Mouse (Mus musculus): ENCODE data around the gene BC005537. TPM values are rescaled to one million over a fixed set of nuclear protein-coding genes. Genes with fewer than 3 reads are reported as not detected.
"Not testable (repeated sequence)": the region's sequence is repeated elsewhere in the genome, so short reads cannot be mapped to it uniquely, and the experiment has no call there.

BC005537 gene
- polyA plus RNA-seq, 1 experiment = 115 TPM

DNA sequence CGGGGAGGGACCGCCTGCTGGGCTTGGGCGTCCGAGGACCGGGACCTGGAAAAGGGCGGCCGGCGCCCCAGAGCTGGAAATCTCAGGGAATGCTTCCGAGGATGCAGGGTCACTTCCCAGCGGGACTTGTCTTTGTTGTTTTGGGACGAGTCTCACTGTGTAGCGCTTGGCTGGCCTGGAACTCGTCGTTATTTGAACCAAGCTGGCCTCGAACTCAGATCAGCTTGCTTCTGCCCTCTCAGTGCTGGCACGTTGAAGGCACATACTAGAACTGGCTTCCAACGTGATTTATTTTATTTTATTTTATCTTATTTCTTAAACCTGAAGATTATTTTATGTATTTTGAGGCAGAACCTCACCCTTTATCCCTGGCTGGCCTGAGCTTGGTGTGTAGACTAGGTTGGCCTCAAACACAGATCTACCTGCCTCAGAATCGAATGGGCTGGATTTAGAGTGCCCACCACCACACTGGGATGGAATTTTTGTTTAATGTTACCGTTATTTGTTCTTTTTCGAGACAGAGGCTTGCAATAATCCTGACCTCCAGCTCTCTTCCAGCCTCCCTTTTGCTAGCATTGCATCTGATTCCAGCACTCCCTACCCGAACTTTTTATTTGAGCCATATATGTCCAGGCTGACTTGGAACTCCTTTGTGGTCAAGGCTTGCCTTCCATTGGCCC lies 30.8 kb downstream of the BC005537 start:
- TF ChIP-seq POLR2A (IDR thresholded peaks at IDR 0.05; ENCODE audit: extremely low read depth, insufficient read depth, low read length) (no peak), CTCF (IDR thresholded peaks at IDR 0.05; ENCODE audit: extremely low read depth, insufficient read depth, low read length) (no peak)
- Histone ChIP-seq H3K4me3 (ENCODE audit: insufficient read depth, low read length) (peak overlapping the region; percentile 77), H3K4me1 (ENCODE audit: control insufficient read depth, insufficient read depth, low read length) (no peaks in the 10 kb centered on the region; the same call in 1 of the 2 replicates), H3K27ac (ENCODE audit: insufficient read depth, low read length) (no peak overlapping the region)

DNA sequence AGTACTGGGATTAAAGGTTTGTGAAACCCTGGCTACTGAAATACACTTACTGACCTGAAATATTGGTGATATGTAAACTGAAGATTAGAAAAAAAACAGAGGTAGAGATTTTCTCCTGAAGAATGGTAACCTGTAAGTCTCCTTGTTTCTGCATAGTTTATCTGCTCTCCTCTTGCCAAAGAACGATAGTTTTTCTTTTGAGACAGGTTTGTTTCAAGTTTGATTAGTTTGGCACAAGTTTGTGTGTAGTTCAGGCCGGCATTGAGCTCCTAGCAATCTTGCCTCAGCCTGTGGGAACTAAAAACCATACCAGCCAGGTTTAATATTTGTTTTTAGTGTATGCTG lies 31.3 kb downstream of the BC005537 start:
- Histone ChIP-seq H3K4me1 (ENCODE audit: control insufficient read depth, insufficient read depth, low read length) (no peaks in the 10 kb centered on the region; the same call in 1 of the 2 replicates), H3K4me3 (ENCODE audit: insufficient read depth, low read length) (peak overlapping the region; percentile 77; the same call in 1 of the 2 replicates), H3K27ac (ENCODE audit: insufficient read depth, low read length) (no peak overlapping the region)
- TF ChIP-seq CTCF (IDR thresholded peaks at IDR 0.05; ENCODE audit: extremely low read depth, insufficient read depth, low read length) (no peak), POLR2A (IDR thresholded peaks at IDR 0.05; ENCODE audit: extremely low read depth, insufficient read depth, low read length) (no peak)

- H3K4me1 ChIP-seq (ENCODE audit: control insufficient read depth, insufficient read depth, low read length); H3K4me3 ChIP-seq (ENCODE audit: insufficient read depth, low read length); H3K27ac ChIP-seq (ENCODE audit: insufficient read depth, low read length): not testable (repeated sequence)
Observed at GRCm38 (mm10) chr13:24837765-24838164, 36.3 kb downstream of the BC005537 start.

GRCm38 (mm10) chr13:24839831-24840230 lies 38.4 kb downstream of the BC005537 start:
- H3K4me3 ChIP-seq (ENCODE audit: insufficient read depth, low read length) = no peak overlapping the region
- no peak for TF ChIP-seq CTCF (IDR thresholded peaks at IDR 0.05; ENCODE audit: extremely low read depth, insufficient read depth, low read length)
- no peak for TF ChIP-seq POLR2A (IDR thresholded peaks at IDR 0.05; ENCODE audit: extremely low read depth, insufficient read depth, low read length)
- H3K27ac ChIP-seq (ENCODE audit: insufficient read depth, low read length) = no peak overlapping the region
- no peaks in the 10 kb centered on the region for H3K4me1 ChIP-seq (ENCODE audit: control insufficient read depth, insufficient read depth, low read length)

DNA sequence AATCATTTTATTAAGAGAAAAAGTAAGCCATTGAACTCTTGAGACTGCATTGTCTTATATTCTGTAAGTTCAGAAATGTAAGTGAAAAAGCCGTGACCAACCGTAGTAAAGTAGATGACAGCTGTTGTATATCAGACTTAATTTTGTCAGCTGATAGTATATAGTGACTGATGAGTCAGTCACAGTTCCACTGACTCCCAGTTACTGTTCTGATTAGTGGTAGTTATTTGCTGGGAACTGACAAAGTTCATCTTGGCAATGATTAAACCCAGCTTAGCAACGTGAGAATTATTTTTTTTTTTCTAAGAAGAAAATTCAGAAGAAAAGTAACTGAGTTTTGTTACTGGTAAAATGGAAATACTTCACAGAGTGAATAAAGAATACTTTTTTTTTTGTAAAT lies 40.2 kb downstream of the BC005537 start:
- no peak overlapping the region for H3K27ac ChIP-seq (ENCODE audit: insufficient read depth, low read length)
- no peak for TF ChIP-seq POLR2A (IDR thresholded peaks at IDR 0.05; ENCODE audit: extremely low read depth, insufficient read depth, low read length)
- TF ChIP-seq CTCF (IDR thresholded peaks at IDR 0.05; ENCODE audit: extremely low read depth, insufficient read depth, low read length) = no peak
- H3K4me3 ChIP-seq (ENCODE audit: insufficient read depth, low read length) = no peak overlapping the region

GRCm38 (mm10) chr13:24844983-24845955 lies 43.8 kb downstream of the BC005537 start, which contains the start of gene D130043K22Rik:
Gene D130043K22Rik (plus strand): TSS chr13:24845135.
- Histone ChIP-seq H3K27ac (ENCODE audit: insufficient read depth, low read length) (0 out of 2 replicates have a peak within 1 kb of the TSS, but pooled peaks have one; percentile 38), H3K4me1 (ENCODE audit: control insufficient read depth, insufficient read depth, low read length) (no peaks in the 10 kb centered on the region), H3K4me3 (ENCODE audit: insufficient read depth, low read length) (peak within 1 kb of the TSS; percentile 62)
- TF ChIP-seq POLR2A (IDR thresholded peaks at IDR 0.05; ENCODE audit: extremely low read depth, insufficient read depth, low read length) (peak; percentile 76; the same call in 1 of the 2 replicates), CTCF (IDR thresholded peaks at IDR 0.05; ENCODE audit: extremely low read depth, insufficient read depth, low read length) (no peak)

More for the DNA sequence above, 40.2 kb downstream of the BC005537 start:
- no peaks in the 10 kb centered on the region for H3K4me1 ChIP-seq (ENCODE audit: control insufficient read depth, insufficient read depth, low read length)

GRCm38 (mm10) chr13:24849318-24849717 lies 47.9 kb downstream of the BC005537 start:
- Histone ChIP-seq H3K27ac (ENCODE audit: insufficient read depth, low read length) (no peak overlapping the region), H3K4me3 (ENCODE audit: insufficient read depth, low read length) (no peak overlapping the region), H3K4me1 (ENCODE audit: control insufficient read depth, insufficient read depth, low read length) (no peaks in the 10 kb centered on the region)
- TF ChIP-seq POLR2A (IDR thresholded peaks at IDR 0.05; ENCODE audit: extremely low read depth, insufficient read depth, low read length) (no peak), CTCF (IDR thresholded peaks at IDR 0.05; ENCODE audit: extremely low read depth, insufficient read depth, low read length) (no peak)

- Histone ChIP-seq H3K4me1 (ENCODE audit: control insufficient read depth, insufficient read depth, low read length) (no peaks in the 10 kb centered on the region), H3K4me3 (ENCODE audit: insufficient read depth, low read length) (no peak overlapping the region), H3K27ac (ENCODE audit: insufficient read depth, low read length) (no peak overlapping the region)
- TF ChIP-seq POLR2A (IDR thresholded peaks at IDR 0.05; ENCODE audit: extremely low read depth, insufficient read depth, low read length) = no peak
- no peak for TF ChIP-seq CTCF (IDR thresholded peaks at IDR 0.05; ENCODE audit: extremely low read depth, insufficient read depth, low read length)
Observed at GRCm38 (mm10) chr13:24851989-24852388, 50.5 kb downstream of the BC005537 start.

DNA sequence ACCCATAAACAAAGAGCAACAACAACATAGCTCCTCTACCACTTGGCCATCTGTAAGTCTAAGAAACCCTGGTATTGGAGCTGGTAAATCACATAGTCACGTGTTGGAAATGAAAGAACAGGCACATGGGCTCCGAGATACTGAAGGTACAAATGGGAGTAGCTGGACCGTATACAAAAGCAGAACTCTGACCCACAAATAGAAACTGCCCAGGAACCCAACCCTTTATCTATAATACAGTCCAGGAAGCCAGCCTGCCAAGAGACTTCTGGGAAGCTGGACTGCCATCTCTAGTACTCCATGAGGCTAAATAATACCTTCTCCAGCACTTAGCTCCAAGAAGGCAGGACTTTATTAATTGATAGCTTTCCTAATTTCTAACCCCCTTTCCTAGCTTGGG lies 51.1 kb downstream of the BC005537 start:
- Histone ChIP-seq H3K27ac (ENCODE audit: insufficient read depth, low read length) (no peak overlapping the region), H3K4me1 (ENCODE audit: control insufficient read depth, insufficient read depth, low read length) (no peaks in the 10 kb centered on the region), H3K4me3 (ENCODE audit: insufficient read depth, low read length) (no peak overlapping the region)
- TF ChIP-seq CTCF (IDR thresholded peaks at IDR 0.05; ENCODE audit: extremely low read depth, insufficient read depth, low read length) (no peak), POLR2A (IDR thresholded peaks at IDR 0.05; ENCODE audit: extremely low read depth, insufficient read depth, low read length) (no peak)
